Mouse (Mus musculus) kidney, adult 2 months (tissue): Measurements from ENCODE around the gene Bmp7.

ENCODE experiments used
- CTCF ChIP-seq: fragments of 200-500 bp; conservative IDR thresholded peaks from 2 replicates; pipeline ENCODE4 v1.5.1; 2011; ENCODE audit warnings: low read depth, mild to moderate bottlenecking, control low read depth, low read length, moderate library complexity, mixed read lengths; ENCODE audit not compliant: insufficient read depth, insufficient read length
- POLR2A ChIP-seq: fragments of 200-500 bp; IDR thresholded peaks from one replicate; pipeline ENCODE4 v1.6.1; 2011; ENCODE audit warnings: low read depth, low read length, control low read depth

GRCm38 (mm10) chr2:172914018-172914417 is 26.1 kb downstream of the Bmp7 start:
- no peak for TF ChIP-seq POLR2A
- no peak for TF ChIP-seq CTCF
